Mouse (Mus musculus) G1E (cell line): ENCODE measurements around the gene Acsm5.

Experiments
- CTCF ChIP-seq: IDR thresholded peaks from 2 replicates; pipeline ENCODE4 v1.5.1; 2012; ENCODE audit warnings: low read depth, low read length, inconsistent platforms, mixed read lengths
- GATA1 ChIP-seq: IDR thresholded peaks from 2 replicates; pipeline ENCODE4 v1.6.1; 2012; ENCODE audit warnings: borderline replicate concordance, low read length, inconsistent platforms, mixed read lengths
- GATA2 ChIP-seq: IDR thresholded peaks from 2 replicates; pipeline ENCODE4 v1.6.1; 2012; ENCODE audit warnings: low read depth, low read length, inconsistent platforms, borderline replicate concordance
- POLR2AphosphoS5 ChIP-seq: IDR thresholded peaks from 2 replicates; pipeline ENCODE4 v1.6.1; 2012; ENCODE audit warnings: low read depth, low read length, inconsistent platforms; ENCODE audit not compliant: insufficient replicate concordance
- TAL1 ChIP-seq: conservative IDR thresholded peaks from 2 replicates; pipeline ENCODE4 v1.6.1; 2012; ENCODE audit warnings: low read depth, low read length, inconsistent platforms, mixed read lengths

- TF ChIP-seq CTCF (no peak), GATA1 (no peak), TAL1 (no peak), POLR2AphosphoS5 (no peak), GATA2 (no peak)
Measured at GRCm38 (mm10) chr7:119511143-119511542, 8.1 kb upstream of the Acsm5 start.
